Mouse (Mus musculus): ENCODE data around the gene Vkorc1l1. TPM values are rescaled to one million over a fixed set of nuclear protein-coding genes. Genes with fewer than 3 reads are reported as not detected.
"Not testable (repeated sequence)": the region's sequence is repeated elsewhere in the genome, so short reads cannot be mapped to it uniquely, and the experiment has no call there.

Vkorc1l1 gene
- polyA plus RNA-seq, 1 experiment from 2014 or later, result 34.4 TPM

DNA sequence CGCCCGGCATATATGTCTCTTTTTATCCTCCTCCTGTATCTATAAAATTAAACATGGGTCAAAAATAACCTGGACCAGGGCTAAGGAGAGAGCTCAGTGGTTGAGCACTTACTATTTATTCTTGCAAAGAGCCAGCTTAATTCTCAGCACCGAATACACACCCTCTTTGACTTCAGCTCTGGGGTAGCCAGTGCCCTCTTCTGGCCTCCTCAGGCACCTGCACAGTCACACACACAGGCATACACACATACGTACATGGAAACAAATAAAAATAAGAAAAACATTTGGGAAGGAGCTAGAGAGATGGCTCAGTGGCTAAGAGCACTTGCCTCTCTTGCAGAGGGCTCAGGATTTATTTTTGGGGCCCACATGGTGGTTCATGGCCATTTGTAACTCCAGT lies 19.8 kb upstream of the Vkorc1l1 start:
- Histone ChIP-seq H3K4me3 (no peak overlapping the region), H3K27ac (no peak overlapping the region), H3K27me3 (ENCODE audit: low read depth, poor library complexity, severe bottlenecking) (no peaks in the 10 kb centered on the region), H3K9me3 (replicated peaks) (no peaks in the 10 kb centered on the region), H3K36me3 (no peaks in the 10 kb centered on the region), H3K4me1 (no peaks in the 10 kb centered on the region)
- no peak for DNase-seq (ENCODE audit: low spot score)
- 91% methylated on average over 4 of the region's 4 CpGs for WGBS

- H3K27me3 ChIP-seq (ENCODE audit: low read depth, poor library complexity, severe bottlenecking), result no peaks in the 10 kb centered on the region
- WGBS, result 93% methylated on average over 8 of the region's 8 CpGs
- no peaks in the 10 kb centered on the region for H3K36me3 ChIP-seq
- no peak for DNase-seq (ENCODE audit: low spot score)
- H3K27ac ChIP-seq, result no peak overlapping the region
- no peak overlapping the region for H3K4me3 ChIP-seq
- H3K9me3 ChIP-seq (replicated peaks), result no peaks in the 10 kb centered on the region
- no peaks in the 10 kb centered on the region for H3K4me1 ChIP-seq
These were observed 16.8 kb upstream of the Vkorc1l1 start for GRCm38 (mm10) chr5:129924820-129925452.

DNA sequence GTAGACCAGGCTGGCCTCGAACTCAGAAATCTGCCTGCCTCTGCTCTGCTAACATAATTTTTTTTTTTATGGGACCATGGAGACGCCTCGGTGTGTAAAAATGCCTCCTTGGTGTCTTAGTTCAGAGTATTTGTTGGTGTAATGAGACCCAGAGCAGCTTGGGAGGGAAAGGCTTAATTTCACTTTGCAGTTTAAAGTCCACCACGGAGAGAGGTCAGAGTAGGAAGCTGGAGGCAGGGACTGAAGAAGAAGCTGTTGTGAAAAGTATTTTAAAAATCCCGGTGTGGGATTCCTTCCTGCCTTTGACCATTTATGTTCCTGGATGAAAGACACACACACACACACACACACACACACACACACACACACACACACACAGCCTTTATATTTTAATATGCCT lies 15.8 kb upstream of the Vkorc1l1 start:
- Histone ChIP-seq H3K4me3 (no peak overlapping the region), H3K27me3 (ENCODE audit: low read depth, poor library complexity, severe bottlenecking) (no peaks in the 10 kb centered on the region), H3K27ac (no peak overlapping the region), H3K9me3 (replicated peaks) (no peaks in the 10 kb centered on the region), H3K36me3 (no peaks in the 10 kb centered on the region), H3K4me1 (no peaks in the 10 kb centered on the region)
- DNase-seq (ENCODE audit: low spot score), result no peak
- WGBS, result 85% methylated on average over 5 of the region's 5 CpGs

- no peaks in the 10 kb centered on the region for H3K4me1 ChIP-seq
- no peaks in the 10 kb centered on the region for H3K9me3 ChIP-seq (replicated peaks)
- H3K27ac ChIP-seq, result no peak overlapping the region
- no peaks in the 10 kb centered on the region for H3K27me3 ChIP-seq (ENCODE audit: low read depth, poor library complexity, severe bottlenecking)
- H3K36me3 ChIP-seq, result no peaks in the 10 kb centered on the region
- WGBS, result 52% methylated on average over 9 of the region's 9 CpGs
- DNase-seq (ENCODE audit: low spot score), result no peak
- no peak overlapping the region for H3K4me3 ChIP-seq
These were observed 11.6 kb upstream of the Vkorc1l1 start for GRCm38 (mm10) chr5:129929924-129930855.

DNA sequence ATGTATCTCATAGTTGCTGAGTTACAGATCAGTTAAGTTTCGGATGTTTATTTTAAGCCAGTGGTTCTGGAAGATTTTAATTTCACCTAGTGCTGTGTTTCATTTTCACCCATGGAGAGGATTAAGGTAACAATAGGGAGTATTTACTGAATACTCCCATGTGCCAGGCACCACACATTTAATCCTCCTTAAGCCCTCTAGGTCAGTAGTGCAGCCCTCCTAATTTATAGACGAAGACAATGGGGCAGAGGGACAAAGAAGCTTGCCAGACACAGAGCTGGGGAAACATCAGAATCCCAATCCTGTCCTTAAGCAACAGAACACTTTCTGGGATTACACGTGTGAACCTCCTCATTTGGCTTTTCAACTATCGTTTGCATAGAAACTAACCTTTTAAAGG lies 4.8 kb upstream of the Vkorc1l1 start:
- Histone ChIP-seq H3K36me3 (no peaks in the 10 kb centered on the region), H3K4me1 (peaks cover 7% of the 10 kb centered on the region), H3K27me3 (ENCODE audit: low read depth, poor library complexity, severe bottlenecking) (no peaks in the 10 kb centered on the region), H3K4me3 (no peak overlapping the region), H3K9me3 (replicated peaks) (no peaks in the 10 kb centered on the region), H3K27ac (no peak overlapping the region)
- no peak for DNase-seq (ENCODE audit: low spot score)
- WGBS, result 59% methylated on average over 4 of the region's 4 CpGs

DNA sequence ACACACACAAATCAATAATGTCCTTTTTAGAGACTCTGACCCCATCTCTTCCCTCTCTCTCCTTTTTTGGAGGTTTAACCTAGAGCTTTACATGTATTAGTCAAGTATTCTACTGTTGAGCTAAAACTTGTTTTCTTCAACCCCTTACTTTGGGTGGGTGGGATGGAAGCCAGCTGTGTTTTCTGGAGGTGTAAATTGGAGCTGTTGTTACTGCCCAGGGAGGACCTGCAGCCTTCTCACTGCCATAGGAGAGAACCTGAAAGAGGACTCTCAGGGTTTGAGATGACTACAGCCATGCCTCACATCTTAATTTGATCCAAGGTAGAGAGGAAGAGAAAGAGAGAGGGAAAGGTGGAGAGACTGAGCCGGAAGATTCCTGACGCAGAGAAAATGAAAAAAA lies 1.5 kb upstream of the Vkorc1l1 start:
- Histone ChIP-seq H3K27me3 (ENCODE audit: low read depth, poor library complexity, severe bottlenecking) (no peaks in the 10 kb centered on the region), H3K27ac (no peak overlapping the region), H3K36me3 (peaks cover 8% of the 10 kb centered on the region), H3K9me3 (replicated peaks) (no peaks in the 10 kb centered on the region), H3K4me1 (peaks cover 15% of the 10 kb centered on the region), H3K4me3 (no peak overlapping the region)
- DNase-seq (ENCODE audit: low spot score), result no peak
- 66% methylated on average over 2 of the region's 2 CpGs for WGBS

DNA sequence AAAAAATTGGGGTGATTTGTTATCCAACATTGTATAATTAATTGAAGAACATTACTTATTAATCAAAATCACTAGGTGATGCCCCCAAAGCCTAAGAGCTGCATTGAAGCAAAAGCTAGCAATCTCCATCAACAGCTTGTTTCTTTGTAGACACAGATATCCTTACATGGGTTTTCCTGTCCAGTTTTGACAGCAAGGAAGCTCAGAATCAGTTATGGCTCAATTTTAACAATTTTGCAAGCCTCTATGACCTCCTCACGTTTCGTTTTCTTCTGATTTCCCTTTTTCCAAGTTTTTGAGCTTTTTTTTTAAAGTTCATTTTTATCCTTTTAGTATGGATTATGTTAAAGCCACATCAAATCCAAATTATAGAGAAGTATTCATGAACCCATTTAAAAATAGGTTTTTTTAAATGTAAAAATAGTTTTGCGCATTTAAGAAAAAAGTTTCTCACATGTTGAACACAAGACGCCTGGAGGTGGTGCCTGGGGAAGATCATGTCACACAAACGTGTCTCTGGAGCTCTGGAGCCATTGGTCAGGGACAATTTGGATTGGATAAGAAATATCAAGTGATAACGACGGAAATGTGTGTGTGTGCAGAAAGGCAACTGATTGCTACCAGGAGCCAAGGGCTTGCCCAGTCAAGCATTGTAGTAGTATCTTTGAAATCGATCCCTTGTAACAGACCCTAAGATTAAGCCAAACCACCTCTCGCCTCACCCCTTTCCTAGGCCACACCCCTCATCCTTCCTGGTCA lies 855 bp upstream of the Vkorc1l1 start:
- WGBS, result 8% methylated on average over 9 of the region's 9 CpGs
- peak overlapping the region; percentile 91 for H3K27ac ChIP-seq

GRCm38 (mm10) chr5:129942073-129942939 lies 536 bp downstream of the Vkorc1l1 start:
- Histone ChIP-seq H3K4me3 (peak overlapping the region; percentile 94), H3K4me1 (peaks cover 15% of the 10 kb centered on the region), H3K27ac (peak overlapping the region; percentile 91), H3K36me3 (peaks cover 15% of the 10 kb centered on the region)
- H3K27me3 ChIP-seq (ENCODE audit: low read depth, poor library complexity, severe bottlenecking); H3K9me3 ChIP-seq (replicated peaks): not testable (repeated sequence)
- WGBS, result under 1% methylated on average over 50 of the region's 82 CpGs
- peak; percentile 70 for DNase-seq (ENCODE audit: low spot score)

More for the DNA sequence above, 855 bp upstream of the Vkorc1l1 start:
- peaks cover 15% of the 10 kb centered on the region for H3K4me1 ChIP-seq
- DNase-seq (ENCODE audit: low spot score), result no peak
- peak overlapping the region; percentile 94 for H3K4me3 ChIP-seq
- no peaks in the 10 kb centered on the region for H3K27me3 ChIP-seq (ENCODE audit: low read depth, poor library complexity, severe bottlenecking)
- peaks cover 15% of the 10 kb centered on the region for H3K36me3 ChIP-seq
- H3K9me3 ChIP-seq (replicated peaks), result no peaks in the 10 kb centered on the region

- DNase-seq (ENCODE audit: low spot score), result no peak
- Histone ChIP-seq H3K36me3 (peaks cover 16% of the 10 kb centered on the region), H3K4me3 (no peak overlapping the region), H3K27me3 (ENCODE audit: low read depth, poor library complexity, severe bottlenecking) (no peaks in the 10 kb centered on the region), H3K4me1 (peaks cover 15% of the 10 kb centered on the region), H3K9me3 (replicated peaks) (no peaks in the 10 kb centered on the region), H3K27ac (no peak overlapping the region)
- 86% methylated on average over 1 of the region's 1 CpGs for WGBS
These were observed 1.6 kb downstream of the Vkorc1l1 start for GRCm38 (mm10) chr5:129943402-129943801.

DNA sequence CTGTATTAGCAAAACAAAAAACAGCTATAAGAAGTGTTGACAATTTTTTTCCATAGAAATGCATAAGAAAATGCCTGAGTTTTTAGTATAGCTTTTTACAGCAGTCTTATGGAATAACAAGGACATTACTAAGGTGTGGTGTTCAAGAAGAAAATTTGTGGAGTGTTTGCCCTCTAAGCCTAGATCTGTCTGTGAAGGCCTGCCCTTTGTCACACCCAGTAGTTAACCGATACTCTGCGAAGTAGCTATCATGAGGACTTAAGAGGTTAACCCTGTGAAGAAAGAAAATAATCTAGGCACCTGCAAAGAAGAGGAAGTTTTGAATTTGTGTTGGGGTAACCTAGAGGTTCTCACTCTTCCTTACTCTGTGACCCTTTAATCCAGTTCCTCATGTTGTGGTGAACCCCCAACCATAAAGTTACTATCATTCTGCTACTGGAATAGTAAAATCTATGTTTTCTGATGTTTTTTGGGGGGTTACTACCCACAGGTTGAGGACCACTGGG lies 5.8 kb downstream of the Vkorc1l1 start:
- no peaks in the 10 kb centered on the region for H3K9me3 ChIP-seq (replicated peaks)
- H3K27ac ChIP-seq, result no peak overlapping the region
- no peaks in the 10 kb centered on the region for H3K27me3 ChIP-seq (ENCODE audit: low read depth, poor library complexity, severe bottlenecking)
- H3K4me1 ChIP-seq, result peaks cover 8% of the 10 kb centered on the region
- DNase-seq (ENCODE audit: low spot score), result no peak
- WGBS, result 94% methylated on average over 2 of the region's 2 CpGs
- no peak overlapping the region for H3K4me3 ChIP-seq
- peaks cover 26% of the 10 kb centered on the region for H3K36me3 ChIP-seq

GRCm38 (mm10) chr5:129952143-129952542 lies 10.4 kb downstream of the Vkorc1l1 start:
- 97% methylated on average over 4 of the region's 4 CpGs for WGBS
- Histone ChIP-seq H3K27me3 (ENCODE audit: low read depth, poor library complexity, severe bottlenecking) (no peaks in the 10 kb centered on the region), H3K4me1 (no peaks in the 10 kb centered on the region), H3K9me3 (replicated peaks) (no peaks in the 10 kb centered on the region), H3K27ac (no peak overlapping the region), H3K4me3 (no peak overlapping the region), H3K36me3 (peaks cover 14% of the 10 kb centered on the region)
- DNase-seq (ENCODE audit: low spot score), result no peak

Measured in limb, embryonic 10.5 days (tissue).